8 mouse cellular contexts compared by ENCODE assay signal in genomic region chr6:87672661-87673060, GRCm38 (mm10). TPM values are rescaled to one million over a fixed set of nuclear protein-coding genes. Genes with fewer than 3 reads are reported as not detected.
DNase-seq lines count a peak whose midpoint lies in the region; ATAC-seq and TF ChIP-seq lines count a peak whose summit lies in the region.

No protein-coding gene starts in this region.

- DNase-seq in kidney, adult 2 months: no peak
- DNase-seq in embryonic facial prominence, embryonic 11.5 days (ENCODE audit: low spot score): no peak
- no peak for DNase-seq in urinary bladder, postnatal 4 days (ENCODE audit: low spot score in 2 of 2)
- no peak for DNase-seq in layer of hippocampus, adult 9-11 months
- no peak for DNase-seq in right cerebral cortex, postnatal 36 days (ENCODE audit: low spot score in 2 of 2)

- no peak for TF ChIP-seq POLR2A in kidney, adult 2 months (IDR thresholded peaks at IDR 0.05; ENCODE audit: low read depth, low read length)

- H3K9me3 ChIP-seq in kidney, embryonic 16.5 days (ENCODE audit: low read length): no peaks in the 10 kb centered on the region
- H3K9me3 ChIP-seq in embryonic facial prominence, embryonic 11.5 days (replicated peaks; ENCODE audit: control insufficient read depth, low read length): no peaks in the 10 kb centered on the region
- H3K9me3 ChIP-seq in hindbrain, embryonic 15.5 days: no peaks in the 10 kb centered on the region
- no peaks in the 10 kb centered on the region for H3K9me3 ChIP-seq in midbrain, embryonic 16.5 days (replicated peaks; ENCODE audit: control insufficient read depth, low read length, poor library complexity, severe bottlenecking)

- H3K27ac ChIP-seq in kidney, embryonic 16.5 days (ENCODE audit: low read length): 0 out of 2 replicates have a peak overlapping the region, but pooled peaks have one; percentile 4
- no peak overlapping the region for H3K27ac ChIP-seq in kidney, adult 2 months (ENCODE audit: insufficient read depth, low read depth, low read length)
- H3K27ac ChIP-seq in embryonic facial prominence, embryonic 11.5 days (replicated peaks; ENCODE audit: low read depth, low read length): no peak overlapping the region
- peak overlapping the region; percentile 37 for H3K27ac ChIP-seq in hindbrain, embryonic 15.5 days (replicated peaks)
- peak overlapping the region; percentile 45; the same call in 1 of the 2 replicates for H3K27ac ChIP-seq in midbrain, embryonic 16.5 days (ENCODE audit: low read length)

- H3K27me3 ChIP-seq in kidney, embryonic 16.5 days (ENCODE audit: insufficient read depth, low read length): no peaks in the 10 kb centered on the region
- no peaks in the 10 kb centered on the region for H3K27me3 ChIP-seq in kidney, adult 2 months (replicated peaks; ENCODE audit: control insufficient read depth, insufficient read depth, low read length)
- H3K27me3 ChIP-seq in embryonic facial prominence, embryonic 11.5 days (ENCODE audit: control insufficient read depth, insufficient read depth, low read length): no peaks in the 10 kb centered on the region
- H3K27me3 ChIP-seq in hindbrain, embryonic 15.5 days: no peaks in the 10 kb centered on the region
- no peaks in the 10 kb centered on the region for H3K27me3 ChIP-seq in midbrain, embryonic 16.5 days (ENCODE audit: control insufficient read depth, insufficient read depth, low read depth, low read length)

- peak overlapping the region; percentile 50 for H3K4me2 ChIP-seq in kidney, embryonic 16.5 days (replicated peaks; ENCODE audit: low read depth, low read length)
- H3K4me2 ChIP-seq in embryonic facial prominence, embryonic 11.5 days (ENCODE audit: low read depth, low read length): peak overlapping the region; percentile 25
- H3K4me2 ChIP-seq in hindbrain, embryonic 15.5 days: peak overlapping the region; percentile 97
- peak overlapping the region; percentile 52 for H3K4me2 ChIP-seq in midbrain, embryonic 16.5 days (ENCODE audit: low read length)

- peaks cover 17% of the 10 kb centered on the region for H3K4me1 ChIP-seq in kidney, embryonic 16.5 days (ENCODE audit: insufficient read depth, low read length)
- H3K4me1 ChIP-seq in kidney, adult 2 months (ENCODE audit: control insufficient read depth, insufficient read depth, low read length): 0 out of 2 replicates have a peak, but pooled peaks cover 5% of the 10 kb centered on the region
- 0 out of 2 replicates have a peak, but pooled peaks cover 2% of the 10 kb centered on the region for H3K4me1 ChIP-seq in embryonic facial prominence, embryonic 11.5 days (ENCODE audit: control insufficient read depth, insufficient read depth, low read length)
- H3K4me1 ChIP-seq in hindbrain, embryonic 15.5 days (replicated peaks): peaks cover 21% of the 10 kb centered on the region
- peaks cover 12% of the 10 kb centered on the region for H3K4me1 ChIP-seq in midbrain, embryonic 16.5 days (ENCODE audit: control insufficient read depth, insufficient read depth, low read length)

- 60% methylated on average over 4 of the region's 4 CpGs for WGBS in kidney, embryonic 16.5 days
- 48% methylated on average over 4 of the region's 4 CpGs for WGBS in kidney, adult 2 months
- 43% methylated on average over 4 of the region's 4 CpGs for WGBS in embryonic facial prominence, embryonic 11.5 days
- 46% methylated on average over 4 of the region's 4 CpGs for WGBS in hindbrain, embryonic 15.5 days
- 53% methylated on average over 4 of the region's 4 CpGs for WGBS in midbrain, embryonic 16.5 days

- peak overlapping the region; percentile 67 for H3K9ac ChIP-seq in kidney, embryonic 16.5 days (replicated peaks; ENCODE audit: low read length)
- peak overlapping the region; percentile 57 for H3K9ac ChIP-seq in embryonic facial prominence, embryonic 11.5 days (replicated peaks; ENCODE audit: low read length)
- H3K9ac ChIP-seq in hindbrain, embryonic 15.5 days: peak overlapping the region; percentile 40
- H3K9ac ChIP-seq in midbrain, embryonic 16.5 days (ENCODE audit: low read depth, low read length): peak overlapping the region; percentile 55; the same call in 1 of the 2 replicates

- no peak for ATAC-seq in kidney, embryonic 16.5 days (ENCODE audit: low FRiP score, low TSS enrichment)
- no peak for ATAC-seq in embryonic facial prominence, embryonic 11.5 days (replicated peaks; ENCODE audit: insufficient number of reproducible peaks, low FRiP score, low TSS enrichment, low read depth)
- no peak for ATAC-seq in hindbrain, embryonic 15.5 days (ENCODE audit: low FRiP score, low read depth)
- peak; percentile 10 for ATAC-seq in midbrain, embryonic 16.5 days

- H3K36me3 ChIP-seq in kidney, embryonic 16.5 days (ENCODE audit: insufficient read depth, low read length): no peaks in the 10 kb centered on the region
- H3K36me3 ChIP-seq in kidney, adult 2 months (ENCODE audit: control insufficient read depth, insufficient read depth, low read length): no peaks in the 10 kb centered on the region
- H3K36me3 ChIP-seq in embryonic facial prominence, embryonic 11.5 days (replicated peaks; ENCODE audit: control insufficient read depth, insufficient read depth, low read depth, low read length): no peaks in the 10 kb centered on the region
- no peaks in the 10 kb centered on the region for H3K36me3 ChIP-seq in hindbrain, embryonic 15.5 days
- no peaks in the 10 kb centered on the region for H3K36me3 ChIP-seq in midbrain, embryonic 16.5 days (ENCODE audit: control insufficient read depth, insufficient read depth, low read length)

- TF ChIP-seq CTCF in kidney, adult 2 months (conservative IDR thresholded peaks at IDR 0.05; ENCODE audit: insufficient read depth, insufficient read length, low read depth, low read length): no peak

- H3K4me3 ChIP-seq in kidney, embryonic 16.5 days (ENCODE audit: low read length): peak overlapping the region; percentile 35
- H3K4me3 ChIP-seq in kidney, adult 2 months (ENCODE audit: insufficient read depth, low read depth, low read length): no peak overlapping the region
- peak overlapping the region; percentile 78; the same call in 1 of the 2 replicates for H3K4me3 ChIP-seq in embryonic facial prominence, embryonic 11.5 days (ENCODE audit: low read depth, low read length)
- peak overlapping the region; percentile 72 for H3K4me3 ChIP-seq in hindbrain, embryonic 15.5 days
- peak overlapping the region; percentile 72 for H3K4me3 ChIP-seq in midbrain, embryonic 16.5 days (ENCODE audit: low read depth, low read length)

RNA-seq across cellular contexts. Expression of gene Aplf, which starts 0.7 kb away (rescaled TPM):
- polyA plus RNA-seq in kidney, embryonic 16.5 days (2015; fragmentation: Nextera tagmentation; extraction: Ambion mirVana): 18.1 and 18.7 TPM in 2 replicates
- 2.6 TPM in 2 replicates for polyA plus RNA-seq in kidney, adult 2 months (2012; rRNA removed)
- polyA plus RNA-seq in embryonic facial prominence, embryonic 11.5 days (2014; fragmentation: Nextera tagmentation; extraction: Ambion mirVana): 15.4 and 20.3 TPM in 2 replicates
- polyA plus RNA-seq in hindbrain, embryonic 15.5 days (2015; fragmentation: Nextera tagmentation; extraction: Ambion mirVana): 8.6 and 10.2 TPM in 2 replicates
- polyA plus RNA-seq in midbrain, embryonic 16.5 days (2015; fragmentation: Nextera tagmentation; extraction: Ambion mirVana): 7.1 and 7.7 TPM in 2 replicates

RNA-seq across cellular contexts. Expression of gene Efcc1, which starts 58.0 kb away (rescaled TPM):
- polyA plus RNA-seq in kidney, embryonic 16.5 days (2015; fragmentation: Nextera tagmentation; extraction: Ambion mirVana): 1.4 and 2.0 TPM in 2 replicates
- 2.7 and 3.0 TPM in 2 replicates for polyA plus RNA-seq in kidney, adult 2 months (2012; rRNA removed)
- 0.49 and 0.86 TPM in 2 replicates for polyA plus RNA-seq in embryonic facial prominence, embryonic 11.5 days (2014; fragmentation: Nextera tagmentation; extraction: Ambion mirVana)
- polyA plus RNA-seq in hindbrain, embryonic 15.5 days (2015; fragmentation: Nextera tagmentation; extraction: Ambion mirVana): 6.7 and 7.0 TPM in 2 replicates
- 4.6 and 5.5 TPM in 2 replicates for polyA plus RNA-seq in midbrain, embryonic 16.5 days (2015; fragmentation: Nextera tagmentation; extraction: Ambion mirVana)

Comparison
In these comparisons a context has a peak if more than half of its experiments do, and no peak if none do; other contexts are left out.
1. H3K27ac ChIP-seq: peak in kidney, embryonic 16.5 days (single experiment), hindbrain, embryonic 15.5 days (single experiment) and midbrain, embryonic 16.5 days (single experiment); none in kidney, adult 2 months (single experiment) and embryonic facial prominence, embryonic 11.5 days (single experiment).
2. H3K4me2 ChIP-seq: peak in every context shown above with its lines; median percentile 97 in hindbrain, embryonic 15.5 days; 52 in midbrain, embryonic 16.5 days; 50 in kidney, embryonic 16.5 days; 25 in embryonic facial prominence, embryonic 11.5 days.
3. Peak in every context shown above with its lines, with median percentiles within 50 percentile points of each other: H3K9ac ChIP-seq.